Mouse (Mus musculus) liver, embryonic 11.5 days (tissue): ENCODE data around the gene Stn1. TPM values are rescaled to one million over a fixed set of nuclear protein-coding genes. Genes with fewer than 3 reads are reported as not detected.

Experiments
- ATAC-seq: fragments of 200-750 bp; cut with Nextera tagmentation; replicated peaks from 2 replicates; pipeline ENCODE4 v1.8.0; 2017; ENCODE audit warnings: moderate number of reproducible peaks, mild to moderate bottlenecking, moderate TSS enrichment, moderate library complexity; ENCODE audit not compliant: low FRiP score
- DNase-seq: peaks from one replicate; pipeline ENCODE4 v3.0.0-alpha.2; 2017; ENCODE audit warnings: low spot score
- H3K27ac ChIP-seq: fragments of 300-500 bp; sonication (generic); 2 replicates; pipeline ENCODE4 v1.5.1; 2014; ENCODE audit warnings: mild to moderate bottlenecking, low read depth, low read length, control low read depth
- H3K27me3 ChIP-seq: fragments of 300-500 bp; sonication (generic); replicated peaks from 2 replicates; pipeline ENCODE4 v1.6.1; 2014; ENCODE audit warnings: low read length, mixed read lengths; ENCODE audit not compliant: control insufficient read depth, insufficient read depth
- H3K36me3 ChIP-seq: fragments of 300-500 bp; sonication (generic); 2 replicates; pipeline ENCODE4 v1.6.1; 2014; ENCODE audit warnings: mild to moderate bottlenecking, low read length, moderate library complexity, mixed read lengths; ENCODE audit not compliant: control insufficient read depth, insufficient read depth
- H3K4me1 ChIP-seq: fragments of 300-500 bp; sonication (generic); replicated peaks from 2 replicates; pipeline ENCODE4 v1.6.1; 2014; ENCODE audit warnings: low read length, mixed read lengths; ENCODE audit not compliant: control insufficient read depth, insufficient read depth
- H3K4me2 ChIP-seq: fragments of 300-500 bp; sonication (generic); 2 replicates; pipeline ENCODE4 v1.6.1; 2014; ENCODE audit warnings: mild to moderate bottlenecking, control low read depth, moderate library complexity
- H3K4me3 ChIP-seq: fragments of 300-500 bp; sonication (generic); 2 replicates; pipeline ENCODE4 v1.5.1; 2014; ENCODE audit warnings: low read depth, low read length, control low read depth
- H3K9ac ChIP-seq: fragments of 300-500 bp; sonication (generic); 2 replicates; pipeline ENCODE4 v1.6.1; 2014; ENCODE audit warnings: low read depth, low read length, control low read depth
- H3K9me3 ChIP-seq: fragments of 300-500 bp; sonication (generic); 2 replicates; pipeline ENCODE4 v1.6.1; 2016; ENCODE audit warnings: low read length, inconsistent platforms, mixed read lengths; ENCODE audit not compliant: control insufficient read depth
- WGBS: fragments of 180-500 bp; shearing (Covaris S2); extraction: QIAGEN DNeasy Blood & Tissue Kit; methylation state at CpG from one replicate; pipeline ENCODE4 v1.1.7; 2014; 5-methylcytosine and 5-hydroxymethylcytosine counted together
- polyA plus RNA-seq: library from polyadenylated mRNA; unstranded; fragments of >200 nt; fragmentation: Nextera tagmentation; extraction: Ambion mirVana; gene quantifications from 2 replicates; pipeline ENCODE4 v1.2.1, GENCODE M21; 2014

The Stn1 gene
- polyA plus RNA-seq, 1 experiment from 2014 or later = 30.8 TPM

- H3K9me3 ChIP-seq = no peaks in the 10 kb centered on the region
- ATAC-seq (no peak), DNase-seq (no peak)
- H3K9ac ChIP-seq = no peak overlapping the region
- H3K4me1 ChIP-seq = peaks cover 23% of the 10 kb centered on the region
- peak overlapping the region; percentile 97 for H3K4me2 ChIP-seq
- peak overlapping the region; percentile 30; the same call in 1 of the 2 replicates for H3K27ac ChIP-seq
- H3K4me3 ChIP-seq = no peak overlapping the region
- no peaks in the 10 kb centered on the region for H3K36me3 ChIP-seq
- H3K27me3 ChIP-seq = no peaks in the 10 kb centered on the region
- 42% methylated on average over 9 of the region's 9 CpGs for whole genome bisulfite sequencing
These were observed 71.8 kb downstream of the Stn1 start for GRCm38 (mm10) chr19:47465467-47465866.

DNA sequence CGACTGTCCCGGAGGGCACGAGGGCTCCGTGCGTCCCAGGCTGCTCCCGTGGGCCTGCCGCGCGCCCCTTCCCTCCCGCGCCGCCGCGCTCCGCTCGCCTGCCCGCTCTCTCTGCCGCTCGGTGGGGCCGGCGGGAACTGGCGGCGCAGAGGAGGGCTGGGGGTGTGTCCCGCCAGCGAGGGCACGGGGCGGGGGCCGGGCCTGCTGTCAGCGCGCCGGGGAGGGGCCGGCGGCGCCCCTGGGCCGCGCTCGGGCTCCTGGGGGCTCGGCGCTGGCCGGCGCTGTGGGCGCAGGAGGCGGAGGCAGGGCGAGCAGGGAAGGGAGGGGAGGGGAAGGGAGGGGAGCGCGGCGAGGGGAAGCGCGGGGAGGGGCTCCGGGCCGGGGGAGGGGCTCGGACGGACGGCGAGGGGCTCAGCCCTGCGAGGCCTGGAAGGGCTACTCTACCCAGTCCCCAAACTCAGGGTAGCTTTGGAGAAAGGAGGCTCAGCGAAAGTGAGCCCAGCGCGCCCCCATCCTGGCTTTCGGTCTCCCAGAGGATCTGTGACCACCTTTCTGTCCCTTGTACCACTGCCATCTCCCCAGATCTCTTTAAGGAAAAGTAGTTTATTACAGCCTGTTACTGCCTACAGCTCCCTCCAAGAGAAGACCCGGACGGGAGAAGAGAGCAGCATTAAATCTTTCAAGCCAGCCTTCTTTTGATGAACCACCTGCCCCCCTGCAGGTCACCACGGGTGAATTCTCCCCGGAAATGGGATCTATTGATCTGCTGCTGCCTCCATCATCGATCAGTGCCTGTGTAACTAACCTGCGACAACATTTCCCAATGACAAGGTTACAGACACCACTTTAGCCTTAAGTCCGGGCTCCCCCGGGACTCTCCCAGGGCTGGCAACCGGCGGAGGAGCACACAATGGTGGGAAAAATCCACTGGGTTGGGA lies 72.7 kb downstream of the Stn1 start, which contains the start of gene Sh3pxd2a:
TSS of gene Sh3pxd2a (minus strand) at position 98 of the 938 bp plus-strand sequence.
- DNase-seq (peak; percentile 79), ATAC-seq (peak; percentile 86)
- peak within 1 kb of the TSS; percentile 78 for H3K4me3 ChIP-seq
- H3K4me2 ChIP-seq = peak within 1 kb of the TSS; percentile 97
- H3K27me3 ChIP-seq = no peaks in the 10 kb centered on the region
- under 1% methylated on average over 60 of the region's 70 CpGs for WGBS
- H3K27ac ChIP-seq = peak within 1 kb of the TSS; percentile 88
- H3K9ac ChIP-seq = peak within 1 kb of the TSS; percentile 84
- H3K9me3 ChIP-seq = no peaks in the 10 kb centered on the region
- peaks cover 26% of the 10 kb centered on the region for H3K4me1 ChIP-seq
- no peaks in the 10 kb centered on the region for H3K36me3 ChIP-seq

GRCm38 (mm10) chr19:47463636-47464303 lies 73.5 kb downstream of the Stn1 start:
- peak; percentile 83 for DNase-seq
- under 1% methylated on average over 46 of the region's 46 CpGs for WGBS
- no peaks in the 10 kb centered on the region for H3K27me3 ChIP-seq
- H3K4me1 ChIP-seq = peaks cover 31% of the 10 kb centered on the region
- ATAC-seq = peak; percentile 75
- H3K36me3 ChIP-seq = no peaks in the 10 kb centered on the region
- H3K4me3 ChIP-seq = peak overlapping the region; percentile 78
- peak overlapping the region; percentile 84 for H3K9ac ChIP-seq
- peak overlapping the region; percentile 88 for H3K27ac ChIP-seq
- H3K9me3 ChIP-seq = no peaks in the 10 kb centered on the region
- H3K4me2 ChIP-seq = peak overlapping the region; percentile 97

- Histone ChIP-seq H3K4me1 (peaks cover 34% of the 10 kb centered on the region), H3K9me3 (no peaks in the 10 kb centered on the region), H3K27ac (no peak overlapping the region), H3K9ac (peak overlapping the region; percentile 84), H3K27me3 (no peaks in the 10 kb centered on the region), H3K4me3 (peak overlapping the region; percentile 78), H3K36me3 (no peaks in the 10 kb centered on the region), H3K4me2 (peak overlapping the region; percentile 97)
- no peak for ATAC-seq
- 4% methylated on average over 13 of the region's 13 CpGs for WGBS
- no peak for DNase-seq
These were observed 74.1 kb downstream of the Stn1 start for GRCm38 (mm10) chr19:47463206-47463605.

DNA sequence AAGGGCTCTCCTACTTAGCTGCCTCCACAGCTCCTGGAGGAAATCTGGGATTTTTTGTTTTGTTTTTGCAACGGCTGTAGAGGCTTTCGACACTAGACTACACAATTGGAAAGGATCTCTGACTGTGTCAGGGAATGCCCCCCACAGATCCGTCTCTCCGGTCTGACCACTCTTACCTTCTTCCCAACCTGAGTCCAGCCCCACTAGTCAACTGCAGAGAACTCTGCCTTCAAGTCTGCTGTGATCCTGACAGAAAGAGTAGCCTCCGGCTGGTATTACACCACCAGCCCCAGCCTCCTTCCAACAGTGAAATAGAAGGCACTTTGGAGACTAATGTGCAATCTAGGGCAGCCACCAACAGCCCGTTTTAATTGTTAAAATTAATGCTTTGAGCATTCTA lies 74.6 kb downstream of the Stn1 start:
- ATAC-seq (no peak), DNase-seq (no peak)
- H3K27ac ChIP-seq = no peak overlapping the region
- peak overlapping the region; percentile 78 for H3K4me3 ChIP-seq
- H3K4me2 ChIP-seq = peak overlapping the region; percentile 97
- H3K36me3 ChIP-seq = no peaks in the 10 kb centered on the region
- H3K9ac ChIP-seq = peak overlapping the region; percentile 84; the same call in 1 of the 2 replicates
- no peaks in the 10 kb centered on the region for H3K27me3 ChIP-seq
- H3K4me1 ChIP-seq = peaks cover 35% of the 10 kb centered on the region
- H3K9me3 ChIP-seq = no peaks in the 10 kb centered on the region
- 40% methylated on average over 6 of the region's 6 CpGs for WGBS

GRCm38 (mm10) chr19:47461838-47462237 lies 75.5 kb downstream of the Stn1 start:
- Histone ChIP-seq H3K9ac (no peak overlapping the region), H3K36me3 (no peaks in the 10 kb centered on the region), H3K27me3 (no peaks in the 10 kb centered on the region), H3K27ac (no peak overlapping the region), H3K4me1 (peaks cover 40% of the 10 kb centered on the region), H3K4me3 (no peak overlapping the region), H3K4me2 (peak overlapping the region; percentile 97; the same call in 1 of the 2 replicates), H3K9me3 (no peaks in the 10 kb centered on the region)
- DNase-seq = no peak
- no peak for ATAC-seq
- 90% methylated on average over 3 of the region's 3 CpGs for WGBS

DNA sequence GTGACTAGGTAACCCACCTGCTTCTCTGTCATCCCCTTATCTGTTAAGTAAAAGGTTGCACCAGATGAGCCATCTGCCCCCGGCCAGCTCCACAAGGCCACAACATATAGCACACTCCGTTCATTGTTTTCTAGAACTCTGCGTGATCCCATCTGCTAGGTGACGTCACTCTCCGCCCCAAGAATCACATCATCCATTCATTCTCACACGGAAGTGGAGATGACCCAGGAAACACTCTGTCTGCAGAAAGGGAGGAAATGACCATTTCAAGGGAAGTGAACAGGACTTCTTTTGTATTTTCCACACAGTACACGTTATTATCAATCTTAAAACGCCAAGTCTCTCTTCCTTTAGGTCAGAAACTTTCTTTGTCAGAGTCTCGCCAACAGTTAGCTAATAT lies 75.9 kb downstream of the Stn1 start:
- Histone ChIP-seq H3K27me3 (no peaks in the 10 kb centered on the region), H3K4me2 (no peak overlapping the region), H3K27ac (no peak overlapping the region), H3K4me3 (no peak overlapping the region), H3K36me3 (no peaks in the 10 kb centered on the region), H3K9me3 (no peaks in the 10 kb centered on the region), H3K9ac (no peak overlapping the region), H3K4me1 (peaks cover 42% of the 10 kb centered on the region)
- ATAC-seq (no peak), DNase-seq (no peak)
- whole genome bisulfite sequencing = 72% methylated on average over 9 of the region's 9 CpGs

DNA sequence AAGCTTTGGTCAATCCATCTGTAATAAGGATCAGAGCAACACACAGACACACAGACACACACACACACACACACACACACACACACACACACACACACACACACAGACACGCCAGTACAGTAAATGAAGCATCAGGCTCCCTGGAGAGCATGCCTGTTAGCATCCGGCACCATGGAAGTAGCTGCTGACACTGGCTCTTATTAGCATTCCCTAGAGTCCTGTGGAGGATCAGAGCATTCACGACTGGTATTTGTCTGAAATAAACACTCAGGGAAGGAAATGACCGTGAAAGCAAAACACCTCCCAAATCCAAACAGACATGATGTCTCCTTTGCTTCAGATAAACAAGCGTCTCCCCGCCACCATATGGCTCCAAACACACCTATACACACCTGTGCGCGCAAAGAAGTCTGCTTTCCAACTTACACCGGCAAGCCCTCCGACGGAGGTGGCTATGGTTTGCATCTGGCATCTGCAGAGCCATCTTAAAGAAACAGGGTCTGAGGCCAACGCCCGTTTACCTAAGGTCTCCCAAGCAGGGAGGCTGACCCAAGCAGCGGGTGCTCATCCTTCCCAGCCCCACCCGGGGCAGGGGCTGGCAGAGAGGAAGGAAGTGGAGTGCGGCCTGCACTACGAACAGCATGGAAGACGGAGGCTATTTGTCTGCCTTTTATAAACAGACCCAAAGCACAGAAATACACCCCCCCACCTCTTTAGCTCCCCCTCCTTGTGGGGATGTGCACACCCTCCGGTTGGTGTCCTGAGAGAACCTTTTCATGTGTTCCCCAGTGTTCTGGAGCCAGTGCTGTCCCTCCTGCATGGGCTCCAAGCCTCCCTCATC lies 77.0 kb downstream of the Stn1 start:
- H3K4me2 ChIP-seq = no peak overlapping the region
- WGBS = 58% methylated on average over 19 of the region's 19 CpGs
- H3K27ac ChIP-seq = no peak overlapping the region

More for the DNA sequence above, 77.0 kb downstream of the Stn1 start:
- H3K36me3 ChIP-seq = no peaks in the 10 kb centered on the region
- no peaks in the 10 kb centered on the region for H3K9me3 ChIP-seq
- H3K4me3 ChIP-seq = no peak overlapping the region
- no peak overlapping the region for H3K9ac ChIP-seq
- no peaks in the 10 kb centered on the region for H3K27me3 ChIP-seq
- peaks cover 45% of the 10 kb centered on the region for H3K4me1 ChIP-seq
- no peak for DNase-seq
- no peak for ATAC-seq
